Mouse (Mus musculus): Measurements from ENCODE around the gene Igsf21. TPM values are rescaled to one million over a fixed set of nuclear protein-coding genes. Genes with fewer than 3 reads are reported as not detected.
A peak's percentile ranks its signal among the peaks of the same experiment; 100 is the strongest.

The Igsf21 gene
- total and polyA plus RNA-seq, 2 experiments from 2014 or later, result 145 to 146 TPM

- peak; percentile 29; the same call in 1 of the 2 replicates for ATAC-seq (ENCODE audit: low FRiP score)
- WGBS, result 43% methylated on average over 9 of the region's 9 CpGs
- Histone ChIP-seq H3K9me3 (ENCODE audit: low read length) (no peaks in the 10 kb centered on the region), H3K36me3 (ENCODE audit: insufficient read depth, low read length) (no peaks in the 10 kb centered on the region), H3K9ac (replicated peaks; ENCODE audit: low read length, poor library complexity, severe bottlenecking) (no peak overlapping the region), H3K27ac (ENCODE audit: low read depth, low read length) (no peak overlapping the region), H3K4me2 (ENCODE audit: low read depth, low read length, poor library complexity, severe bottlenecking) (0 out of 2 replicates have a peak overlapping the region, but pooled peaks have one; percentile 2), H3K4me1 (ENCODE audit: insufficient read depth, low read length) (peaks cover 13% of the 10 kb centered on the region; the same call in 1 of the 2 replicates), H3K4me3 (ENCODE audit: low read depth, low read length) (no peak overlapping the region), H3K27me3 (ENCODE audit: insufficient read depth, low read length) (no peaks in the 10 kb centered on the region)
- TF ChIP-seq CTCF (IDR thresholded peaks at IDR 0.05), result peak; percentile 55
- DNase-seq (ENCODE audit: low spot score), result no peak
These were observed 49.9 kb downstream of the Igsf21 start for GRCm38 (mm10) chr4:140196717-140197116.

DNA sequence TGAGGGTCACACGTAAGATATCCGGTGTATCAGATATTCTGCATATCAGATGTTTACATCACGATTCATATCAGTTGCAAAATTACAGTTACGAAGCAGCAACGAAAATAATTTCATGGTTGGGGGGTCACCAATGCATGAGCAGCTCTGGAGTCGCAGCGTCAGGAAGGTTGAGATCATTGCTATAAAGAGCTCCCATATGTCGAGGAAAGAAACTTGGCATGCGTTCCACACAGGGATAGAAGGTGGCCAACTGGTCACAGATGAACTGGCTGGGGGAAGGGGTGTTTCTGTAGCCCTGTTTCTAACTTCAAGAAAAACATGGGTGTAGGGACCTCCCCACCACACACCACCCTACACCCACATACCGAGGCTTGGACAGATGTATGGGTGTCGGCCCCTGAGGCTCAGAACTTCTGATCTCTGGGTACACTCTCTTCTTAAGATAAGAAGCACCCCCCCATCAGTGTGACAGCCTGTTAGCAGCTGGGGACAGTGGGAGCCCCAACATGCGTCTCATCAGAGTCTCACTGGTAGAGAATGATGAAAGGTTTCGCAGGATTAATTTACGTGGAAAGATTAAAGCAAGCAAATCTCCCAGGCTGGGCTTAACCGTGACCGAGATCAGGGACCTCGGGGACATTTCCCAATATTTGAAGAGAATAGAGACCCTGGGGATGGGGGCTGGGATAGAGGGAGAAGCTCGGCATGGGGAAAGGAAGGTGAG is 54.1 kb downstream of the Igsf21 start:
- WGBS, result 61% methylated on average over 18 of the region's 18 CpGs
- no peaks in the 10 kb centered on the region for H3K27me3 ChIP-seq (ENCODE audit: insufficient read depth, low read length)
- TF ChIP-seq CTCF (IDR thresholded peaks at IDR 0.05), result no peak
- no peaks in the 10 kb centered on the region for H3K36me3 ChIP-seq (ENCODE audit: insufficient read depth, low read length)
- no peak overlapping the region for H3K9ac ChIP-seq (replicated peaks; ENCODE audit: low read length, poor library complexity, severe bottlenecking)
- H3K4me2 ChIP-seq (ENCODE audit: low read depth, low read length, poor library complexity, severe bottlenecking), result no peak overlapping the region
- H3K4me3 ChIP-seq (ENCODE audit: low read depth, low read length), result no peak overlapping the region
- H3K9me3 ChIP-seq (ENCODE audit: low read length), result no peaks in the 10 kb centered on the region
- H3K4me1 ChIP-seq (ENCODE audit: insufficient read depth, low read length), result peaks cover 15% of the 10 kb centered on the region; the same call in 1 of the 2 replicates
- no peak overlapping the region for H3K27ac ChIP-seq (ENCODE audit: low read depth, low read length)
- DNase-seq (ENCODE audit: low spot score) (peak; percentile 88), ATAC-seq (ENCODE audit: low FRiP score) (no peak)

DNA sequence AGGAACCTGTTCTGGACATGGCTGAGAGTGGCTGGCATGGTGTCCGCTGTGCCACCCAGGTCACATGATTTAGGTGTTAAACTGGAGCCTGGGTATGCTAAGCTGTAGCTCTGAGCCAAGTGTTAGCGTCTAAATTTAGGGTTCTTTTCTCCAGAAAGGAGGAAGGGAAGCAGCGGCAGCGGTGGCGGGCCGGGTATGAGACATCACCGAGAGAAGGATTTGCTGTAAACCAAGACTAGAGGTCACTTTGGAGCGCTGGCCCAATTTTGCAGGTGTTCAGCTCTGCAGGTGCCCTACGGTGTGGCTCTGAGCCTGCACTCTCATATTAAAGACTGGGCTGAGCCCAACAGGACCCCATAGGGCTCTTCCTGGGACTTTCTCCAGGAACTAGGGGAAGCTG is 57.0 kb downstream of the Igsf21 start:
- H3K27ac ChIP-seq (ENCODE audit: low read depth, low read length), result no peak overlapping the region
- H3K9me3 ChIP-seq (ENCODE audit: low read length), result no peaks in the 10 kb centered on the region
- no peaks in the 10 kb centered on the region for H3K27me3 ChIP-seq (ENCODE audit: insufficient read depth, low read length)
- H3K36me3 ChIP-seq (ENCODE audit: insufficient read depth, low read length), result no peaks in the 10 kb centered on the region
- 84% methylated on average over 9 of the region's 9 CpGs for WGBS
- no peak for ATAC-seq (ENCODE audit: low FRiP score)
- TF ChIP-seq CTCF (IDR thresholded peaks at IDR 0.05), result no peak
- H3K4me3 ChIP-seq (ENCODE audit: low read depth, low read length), result no peak overlapping the region
- no peak for DNase-seq (ENCODE audit: low spot score)
- H3K4me2 ChIP-seq (ENCODE audit: low read depth, low read length, poor library complexity, severe bottlenecking), result no peak overlapping the region
- H3K4me1 ChIP-seq (ENCODE audit: insufficient read depth, low read length), result peaks cover 6% of the 10 kb centered on the region; the same call in 1 of the 2 replicates
- no peak overlapping the region for H3K9ac ChIP-seq (replicated peaks; ENCODE audit: low read length, poor library complexity, severe bottlenecking)

DNA sequence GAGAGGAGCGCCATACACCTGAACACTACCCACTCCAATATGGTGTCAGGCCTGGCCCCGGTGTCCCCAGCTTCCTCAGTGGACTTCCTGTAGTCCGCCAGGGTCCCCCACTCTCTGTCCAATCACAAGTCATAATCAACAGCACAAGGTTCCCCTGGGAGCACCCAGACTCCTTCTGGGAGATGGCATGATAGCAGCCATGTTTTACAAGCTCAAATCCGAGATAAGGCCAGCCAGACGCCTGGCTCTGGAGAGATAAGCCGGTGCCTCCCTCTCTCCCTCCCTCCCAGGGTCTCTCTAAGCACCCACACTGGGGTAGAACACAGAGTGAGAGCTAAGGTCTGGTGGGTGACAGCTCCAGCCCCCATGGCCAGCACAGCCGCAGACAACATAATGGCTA is 58.0 kb downstream of the Igsf21 start:
- TF ChIP-seq CTCF (IDR thresholded peaks at IDR 0.05), result no peak
- H3K27ac ChIP-seq (ENCODE audit: low read depth, low read length), result no peak overlapping the region
- no peak overlapping the region for H3K4me2 ChIP-seq (ENCODE audit: low read depth, low read length, poor library complexity, severe bottlenecking)
- H3K36me3 ChIP-seq (ENCODE audit: insufficient read depth, low read length), result no peaks in the 10 kb centered on the region
- ATAC-seq (ENCODE audit: low FRiP score) (no peak), DNase-seq (ENCODE audit: low spot score) (no peak)
- WGBS, result 77% methylated on average over 7 of the region's 7 CpGs
- H3K4me1 ChIP-seq (ENCODE audit: insufficient read depth, low read length), result peaks cover 6% of the 10 kb centered on the region; the same call in 1 of the 2 replicates
- no peak overlapping the region for H3K4me3 ChIP-seq (ENCODE audit: low read depth, low read length)
- H3K9ac ChIP-seq (replicated peaks; ENCODE audit: low read length, poor library complexity, severe bottlenecking), result no peak overlapping the region
- H3K27me3 ChIP-seq (ENCODE audit: insufficient read depth, low read length), result no peaks in the 10 kb centered on the region
- no peaks in the 10 kb centered on the region for H3K9me3 ChIP-seq (ENCODE audit: low read length)

DNA sequence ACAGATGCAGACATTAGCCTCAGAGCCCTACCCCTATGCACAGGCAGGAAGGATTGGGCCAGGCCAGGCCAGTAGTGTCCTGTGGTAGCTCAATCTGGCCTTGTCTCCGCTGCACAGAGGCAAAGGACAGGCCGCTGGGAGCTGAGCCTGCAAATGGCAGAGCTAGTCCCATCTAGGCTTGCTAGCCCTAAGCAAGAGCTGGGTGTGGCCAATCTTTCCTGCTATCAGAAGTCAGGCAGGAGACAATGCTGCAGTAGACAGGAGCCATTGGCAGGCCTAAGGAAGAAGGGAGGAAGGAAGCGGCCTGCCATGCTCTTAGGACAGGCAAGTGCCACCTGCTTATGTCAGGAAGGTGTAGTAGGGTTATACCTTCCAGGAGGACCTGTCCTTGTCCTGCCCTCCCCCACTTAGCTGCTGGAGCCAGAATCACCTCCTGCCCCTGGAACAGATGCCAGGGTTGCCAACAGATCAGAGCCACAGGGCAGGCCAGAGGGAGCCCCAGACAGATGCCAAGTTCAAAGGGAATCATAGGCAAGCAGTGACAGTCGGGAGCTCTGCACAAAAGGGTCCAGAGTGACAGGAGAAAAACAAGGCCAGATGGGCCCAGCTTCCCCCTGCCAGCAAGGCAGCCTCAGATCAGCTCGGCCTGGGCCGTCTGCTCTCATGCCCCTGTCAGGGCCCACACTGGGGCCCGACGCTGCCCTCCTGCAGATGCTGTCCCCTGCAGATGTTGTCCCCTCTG is 59.0 kb downstream of the Igsf21 start:
- Histone ChIP-seq H3K4me2 (ENCODE audit: low read depth, low read length, poor library complexity, severe bottlenecking) (no peak overlapping the region), H3K27ac (ENCODE audit: low read depth, low read length) (no peak overlapping the region), H3K36me3 (ENCODE audit: insufficient read depth, low read length) (no peaks in the 10 kb centered on the region), H3K27me3 (ENCODE audit: insufficient read depth, low read length) (no peaks in the 10 kb centered on the region), H3K9me3 (ENCODE audit: low read length) (no peaks in the 10 kb centered on the region), H3K4me3 (ENCODE audit: low read depth, low read length) (no peak overlapping the region), H3K9ac (replicated peaks; ENCODE audit: low read length, poor library complexity, severe bottlenecking) (no peak overlapping the region), H3K4me1 (ENCODE audit: insufficient read depth, low read length) (peaks cover 6% of the 10 kb centered on the region; the same call in 1 of the 2 replicates)
- ATAC-seq (ENCODE audit: low FRiP score) (no peak; the same call in 1 of the 2 replicates), DNase-seq (ENCODE audit: low spot score) (peak; percentile 71)
- WGBS, result 46% methylated on average over 8 of the region's 8 CpGs
- no peak for TF ChIP-seq CTCF (IDR thresholded peaks at IDR 0.05)

DNA sequence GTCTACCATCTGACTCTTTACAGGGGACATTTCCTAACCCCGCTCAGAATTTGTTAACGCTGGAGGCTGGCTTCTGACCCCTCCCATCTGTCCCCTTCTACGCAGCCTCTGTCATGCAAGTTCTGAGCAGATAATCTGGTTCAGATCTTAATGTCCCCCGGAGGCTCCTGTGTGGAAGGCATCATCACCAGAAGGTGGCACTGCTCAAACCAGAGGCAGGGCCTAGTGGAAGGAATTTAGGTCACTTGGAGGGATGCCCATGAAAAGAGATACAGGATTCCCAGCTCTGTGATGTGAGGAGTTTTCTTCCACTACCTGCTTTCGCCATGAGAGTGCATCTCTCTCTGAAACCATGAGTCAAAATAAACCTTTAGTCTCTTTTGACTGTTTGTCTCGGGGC is 67.0 kb downstream of the Igsf21 start:
- Histone ChIP-seq H3K4me2 (ENCODE audit: low read depth, low read length, poor library complexity, severe bottlenecking) (no peak overlapping the region), H3K9me3 (ENCODE audit: low read length) (no peaks in the 10 kb centered on the region), H3K27ac (ENCODE audit: low read depth, low read length) (no peak overlapping the region), H3K9ac (replicated peaks; ENCODE audit: low read length, poor library complexity, severe bottlenecking) (no peak overlapping the region), H3K4me3 (ENCODE audit: low read depth, low read length) (no peak overlapping the region), H3K27me3 (ENCODE audit: insufficient read depth, low read length) (no peaks in the 10 kb centered on the region), H3K36me3 (ENCODE audit: insufficient read depth, low read length) (no peaks in the 10 kb centered on the region), H3K4me1 (ENCODE audit: insufficient read depth, low read length) (no peaks in the 10 kb centered on the region)
- WGBS, result 57% methylated on average over 6 of the region's 6 CpGs
- peak; percentile 59 for DNase-seq (ENCODE audit: low spot score)
- no peak for ATAC-seq (ENCODE audit: low FRiP score)
- peak; percentile 63 for TF ChIP-seq CTCF (IDR thresholded peaks at IDR 0.05)
